Mouse (Mus musculus): Measurements from ENCODE around the gene Rhbg. TPM values are rescaled to one million over a fixed set of nuclear protein-coding genes. Genes with fewer than 3 reads are reported as not detected.

Rhbg gene
- total and polyA plus RNA-seq, 3 experiments, result not detected

DNA sequence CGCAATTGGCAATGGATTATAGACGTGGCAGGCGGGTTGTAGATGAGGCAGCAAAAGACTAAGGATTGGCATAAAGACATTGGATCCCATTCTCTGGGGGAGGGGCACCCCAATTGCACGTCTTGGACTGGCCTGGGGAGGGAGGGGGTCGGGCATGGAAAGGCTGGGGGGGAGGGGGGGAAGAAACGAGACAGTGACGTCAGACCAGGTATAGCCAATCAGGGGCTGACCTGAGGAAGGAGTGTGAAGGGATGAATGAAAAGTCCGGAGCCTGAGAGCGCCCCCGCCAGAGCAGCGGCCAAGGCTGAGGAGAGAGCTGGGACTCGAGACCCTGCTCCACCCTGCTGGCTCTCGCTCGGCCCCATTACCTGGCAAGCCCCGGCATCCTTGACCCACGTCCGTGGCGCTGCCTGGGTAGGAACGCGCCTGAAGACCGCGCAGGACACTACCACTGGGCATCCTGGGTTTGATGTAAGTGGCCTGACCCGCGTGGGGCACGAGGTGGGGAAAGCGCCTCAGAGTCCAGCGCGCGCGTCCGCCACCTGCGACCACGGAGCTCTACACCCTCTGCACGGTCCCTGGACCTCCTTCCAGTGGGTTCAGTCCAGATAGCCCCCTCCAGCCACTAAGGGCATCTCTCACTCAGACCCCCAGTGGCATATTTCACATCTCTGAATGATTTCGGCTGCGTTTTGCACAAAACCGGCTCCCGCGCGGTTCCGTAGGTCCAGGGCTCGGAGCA lies 40.1 kb downstream of the Rhbg start:
- DNase-seq (ENCODE audit: low read depth, low spot score), result no peak
- H3K36me3 ChIP-seq (ENCODE audit: control insufficient read depth in 1 of 2, insufficient read depth in 2 of 2, low read length in 2 of 2), result peaks cover 0 to 9% of the 10 kb centered on the region in 2 experiments; a peak in 2 of 4 replicates
- peaks cover 2 to 13% of the 10 kb centered on the region in 2 experiments; a peak in 3 of 4 replicates for H3K4me1 ChIP-seq (ENCODE audit: control insufficient read depth in 1 of 2, insufficient read depth in 2 of 2, low read length in 2 of 2)
- no peak overlapping the region for H3K9ac ChIP-seq (ENCODE audit: control insufficient read depth, low read depth, low read length, poor library complexity, severe bottlenecking)
- TF ChIP-seq MYC (IDR thresholded peaks at IDR 0.05; ENCODE audit: low read depth, low read length) (no peak), RCOR1 (IDR thresholded peaks at IDR 0.05; ENCODE audit: low read depth, low read length) (no peak), NRF1 (IDR thresholded peaks at IDR 0.05; ENCODE audit: insufficient read depth, low read depth, low read length, poor library complexity, severe bottlenecking) (no peak), HCFC1 (IDR thresholded peaks at IDR 0.05; ENCODE audit: low read depth, low read length) (no peak), RAD21 (IDR thresholded peaks at IDR 0.05; ENCODE audit: low read depth, low read length) (no peak), GABPA (IDR thresholded peaks at IDR 0.05; ENCODE audit: low read depth, low read length) (no peak), POLR2A (IDR thresholded peaks at IDR 0.05; ENCODE audit: control insufficient read depth in 1 of 2, insufficient read depth in 1 of 2, low read depth in 1 of 2, low read length in 2 of 2, poor library complexity in 1 of 2) (no peak), GATA1 (IDR thresholded peaks at IDR 0.05; ENCODE audit: low read depth, low read length) (no peak)
- H3K27ac ChIP-seq (ENCODE audit: control insufficient read depth, low read depth, low read length), result no peak overlapping the region
- H3K4me3 ChIP-seq (ENCODE audit: control insufficient read depth in 1 of 2, insufficient read depth in 1 of 2, low read depth in 2 of 2, low read length in 2 of 2), result no peak overlapping the region
- peaks cover 4 to 7% of the 10 kb centered on the region in 2 experiments for H3K27me3 ChIP-seq (ENCODE audit: control insufficient read depth in 1 of 2, insufficient read depth in 2 of 2, low read length in 2 of 2)
- no peaks in the 10 kb centered on the region for H3K79me2 ChIP-seq (ENCODE audit: control insufficient read depth, insufficient read depth, low read length, poor library complexity)
- no peaks in the 10 kb centered on the region for H3K9me3 ChIP-seq (replicated peaks; ENCODE audit: insufficient read depth, low read length)

DNA sequence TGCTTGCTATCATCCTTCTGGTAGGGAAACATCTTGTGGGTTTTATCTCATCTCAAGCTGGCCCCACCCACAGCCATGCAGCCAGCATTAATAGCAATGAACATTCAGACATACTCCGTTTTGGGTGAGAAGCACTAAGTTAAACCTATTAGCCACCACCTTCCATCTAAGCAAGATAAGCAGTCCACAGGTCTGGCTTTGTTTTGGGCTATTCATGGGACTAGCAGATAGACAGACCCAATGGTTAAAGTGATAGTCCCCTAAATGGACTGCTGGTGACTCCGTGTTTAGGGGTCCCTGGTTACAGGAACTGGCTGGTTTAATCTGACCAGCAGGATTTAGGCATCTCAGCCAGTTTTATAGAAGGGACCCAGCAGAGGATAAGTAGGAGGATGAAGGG lies 41.5 kb downstream of the Rhbg start:
- TF ChIP-seq RCOR1 (IDR thresholded peaks at IDR 0.05; ENCODE audit: low read depth, low read length) (no peak), CHD2 (IDR thresholded peaks at IDR 0.05; ENCODE audit: low read length) (no peak), EP300 (IDR thresholded peaks at IDR 0.05; ENCODE audit: low read depth in 1 of 2, low read length in 2 of 2) (peak; percentile 12 to 41; a peak in 2 of 4 replicates), GABPA (IDR thresholded peaks at IDR 0.05; ENCODE audit: low read depth, low read length) (no peak), E2F4 (IDR thresholded peaks at IDR 0.05; ENCODE audit: borderline replicate concordance, low read depth, low read length) (no peak), ZKSCAN1 (IDR thresholded peaks at IDR 0.05; ENCODE audit: low read depth, low read length) (no peak), UBTF (IDR thresholded peaks at IDR 0.05; ENCODE audit: borderline replicate concordance, insufficient read depth, low read depth, low read length) (no peak), TCF12 (IDR thresholded peaks at IDR 0.05; ENCODE audit: low read depth, low read length) (peak; percentile 48; the same call in 1 of the 2 replicates), NELFE (IDR thresholded peaks at IDR 0.05; ENCODE audit: low read depth, low read length) (no peak), MYC (IDR thresholded peaks at IDR 0.05; ENCODE audit: low read depth, low read length) (no peak), GATA1 (IDR thresholded peaks at IDR 0.05; ENCODE audit: low read depth, low read length) (peak; percentile 77), MAFK (IDR thresholded peaks at IDR 0.05; ENCODE audit: borderline replicate concordance, low read depth, low read length) (no peak), TAL1 (IDR thresholded peaks at IDR 0.05; ENCODE audit: low read length) (no peak)
- Histone ChIP-seq H3K79me2 (ENCODE audit: control insufficient read depth, insufficient read depth, low read length, poor library complexity) (no peaks in the 10 kb centered on the region), H3K4me1 (ENCODE audit: control insufficient read depth in 1 of 2, insufficient read depth in 2 of 2, low read length in 2 of 2) (peaks cover 2 to 13% of the 10 kb centered on the region in 2 experiments; a peak in 3 of 4 replicates), H3K9ac (ENCODE audit: control insufficient read depth, low read depth, low read length, poor library complexity, severe bottlenecking) (no peak overlapping the region), H3K27ac (ENCODE audit: control insufficient read depth, low read depth, low read length) (no peak overlapping the region), H3K4me3 (ENCODE audit: control insufficient read depth in 1 of 2, insufficient read depth in 1 of 2, low read depth in 2 of 2, low read length in 2 of 2) (no peak overlapping the region), H3K27me3 (ENCODE audit: control insufficient read depth in 1 of 2, insufficient read depth in 2 of 2, low read length in 2 of 2) (peaks cover 5 to 11% of the 10 kb centered on the region in 2 experiments), H3K36me3 (ENCODE audit: control insufficient read depth in 1 of 2, insufficient read depth in 2 of 2, low read length in 2 of 2) (peaks cover 0 to 9% of the 10 kb centered on the region in 2 experiments; a peak in 2 of 4 replicates), H3K9me3 (replicated peaks; ENCODE audit: insufficient read depth, low read length) (no peaks in the 10 kb centered on the region)
- peak; percentile 46 for DNase-seq (ENCODE audit: low read depth, low spot score)

Data from MEL (cell line).